Mouse (Mus musculus) 3T3-L1 (cell line): ENCODE data around the gene Sdk1.

ENCODE experiments used
- DNase-seq: peaks from one replicate; pipeline ENCODE4 v3.0.0-alpha.2; 2015; ENCODE audit warnings: low read depth, low spot score

The Sdk1 gene

DNA sequence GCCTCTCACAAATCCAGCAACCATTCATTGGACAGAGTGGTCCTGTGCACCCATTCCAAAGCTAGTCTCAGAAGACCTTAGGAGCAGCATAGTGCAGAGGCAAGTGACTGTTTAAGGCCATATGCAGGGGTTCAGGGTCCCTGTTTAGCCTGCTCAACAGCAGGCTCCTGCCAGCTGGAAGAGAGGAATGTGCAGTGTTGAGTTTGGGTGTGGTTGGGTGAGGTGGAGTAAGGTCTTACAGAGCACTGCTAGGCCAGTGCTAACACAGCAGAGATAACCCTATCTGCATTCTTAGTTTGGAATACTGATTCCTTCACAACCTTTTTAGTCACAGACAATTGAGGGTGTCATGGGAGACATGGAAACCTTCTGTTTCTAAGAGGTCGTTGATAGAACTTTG lies 206.0 kb downstream of the Sdk1 start:
- no peak for DNase-seq

- DNase-seq: no peak
These were observed 222.1 kb downstream of the Sdk1 start for GRCm38 (mm10) chr5:141463417-141463816.

GRCm38 (mm10) chr5:141468821-141469220 lies 227.5 kb downstream of the Sdk1 start:
- no peak for DNase-seq

DNA sequence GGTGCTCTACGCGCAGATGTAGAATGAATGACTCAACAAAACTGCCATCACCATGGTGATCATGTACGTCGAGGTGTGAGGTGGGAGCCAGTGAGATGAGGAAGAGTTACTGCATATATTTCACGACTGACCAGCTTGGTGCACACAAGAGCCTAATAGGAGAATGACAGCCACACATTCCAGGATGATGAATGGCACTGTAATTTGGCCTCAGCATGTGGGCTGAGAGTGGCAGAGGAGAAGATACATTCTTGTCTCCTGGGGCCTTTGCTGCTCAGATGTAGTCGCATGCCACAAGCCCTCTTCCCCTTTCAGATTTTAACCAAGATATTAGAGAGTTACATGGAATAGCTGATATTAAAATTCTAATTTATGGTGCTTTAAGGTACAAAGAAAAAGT lies 264.0 kb downstream of the Sdk1 start:
- DNase-seq: no peak

GRCm38 (mm10) chr5:141506344-141506743 lies 265.1 kb downstream of the Sdk1 start:
- DNase-seq: no peak

- DNase-seq: no peak
These were observed 283.8 kb downstream of the Sdk1 start for GRCm38 (mm10) chr5:141524801-141525715.

GRCm38 (mm10) chr5:141540193-141540592 lies 298.9 kb downstream of the Sdk1 start:
- no peak for DNase-seq

GRCm38 (mm10) chr5:141542890-141543666 lies 301.8 kb downstream of the Sdk1 start:
- DNase-seq: no peak

- no peak for DNase-seq
These were observed 312.2 kb downstream of the Sdk1 start for GRCm38 (mm10) chr5:141553444-141553843.

- no peak for DNase-seq
These were observed 317.4 kb downstream of the Sdk1 start for GRCm38 (mm10) chr5:141558731-141559130.

DNA sequence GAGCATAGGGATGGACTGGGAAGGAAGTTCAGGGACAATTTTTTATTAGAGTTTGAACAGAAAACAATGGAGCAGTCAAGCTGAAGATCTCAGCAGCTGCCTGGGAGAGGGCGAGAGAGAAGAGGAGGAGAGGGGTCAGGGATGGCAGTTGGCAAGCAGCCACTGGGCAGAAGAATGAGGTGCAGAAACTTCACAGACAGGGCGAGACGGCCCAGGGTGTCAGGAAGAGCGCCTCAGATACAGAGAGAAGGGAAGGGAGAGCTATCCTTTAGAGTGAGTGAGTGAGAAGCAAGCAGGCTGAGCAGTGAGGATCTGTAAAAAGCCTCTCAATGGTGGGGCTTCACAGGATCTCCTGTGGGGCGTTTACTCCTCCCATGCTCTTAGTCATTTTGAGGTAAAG lies 319.0 kb downstream of the Sdk1 start:
- DNase-seq: no peak

- DNase-seq: no peak
These were observed 320.8 kb downstream of the Sdk1 start for GRCm38 (mm10) chr5:141561989-141562560.

DNA sequence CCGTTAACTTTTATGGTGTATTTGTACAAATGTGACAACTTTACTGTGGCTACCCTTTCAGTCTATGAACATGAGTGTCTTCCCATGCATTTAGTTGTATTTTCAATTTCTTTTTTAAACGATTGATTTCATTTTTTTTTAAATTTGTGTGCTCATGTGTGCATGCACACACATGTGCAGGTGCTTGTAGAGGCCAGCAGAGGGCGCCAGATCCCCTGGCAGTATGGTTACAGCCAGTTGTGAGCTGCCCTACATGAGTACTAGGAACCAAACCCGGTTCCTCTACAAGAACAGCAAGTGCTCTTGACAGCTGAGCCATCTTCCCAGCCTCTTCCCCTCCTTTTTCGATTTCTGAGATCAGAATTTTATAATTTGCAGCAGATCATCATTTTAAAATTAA lies 322.9 kb downstream of the Sdk1 start:
- no peak for DNase-seq

DNA sequence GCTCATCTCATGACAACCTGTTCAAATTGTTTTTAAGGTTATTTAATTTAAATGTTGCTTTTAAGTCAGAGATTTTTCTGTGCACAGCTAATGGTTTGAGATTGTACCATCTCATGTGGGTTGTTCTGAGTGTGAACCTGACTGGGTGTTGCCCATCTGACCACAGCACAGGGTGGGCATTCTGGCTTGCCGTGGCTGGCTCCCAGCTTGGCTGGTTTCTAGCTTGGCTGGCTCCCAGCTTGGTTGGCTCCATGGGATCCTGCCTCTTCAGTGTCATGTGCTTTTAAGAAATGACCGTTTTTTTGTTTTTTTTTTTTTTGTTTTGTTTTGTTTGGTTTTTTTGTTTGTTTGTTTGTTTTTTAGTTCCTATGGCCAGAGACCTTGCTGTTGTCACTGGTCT lies 326.8 kb downstream of the Sdk1 start:
- no peak for DNase-seq

- no peak for DNase-seq
These were observed 329.2 kb downstream of the Sdk1 start for GRCm38 (mm10) chr5:141570442-141570841.

DNA sequence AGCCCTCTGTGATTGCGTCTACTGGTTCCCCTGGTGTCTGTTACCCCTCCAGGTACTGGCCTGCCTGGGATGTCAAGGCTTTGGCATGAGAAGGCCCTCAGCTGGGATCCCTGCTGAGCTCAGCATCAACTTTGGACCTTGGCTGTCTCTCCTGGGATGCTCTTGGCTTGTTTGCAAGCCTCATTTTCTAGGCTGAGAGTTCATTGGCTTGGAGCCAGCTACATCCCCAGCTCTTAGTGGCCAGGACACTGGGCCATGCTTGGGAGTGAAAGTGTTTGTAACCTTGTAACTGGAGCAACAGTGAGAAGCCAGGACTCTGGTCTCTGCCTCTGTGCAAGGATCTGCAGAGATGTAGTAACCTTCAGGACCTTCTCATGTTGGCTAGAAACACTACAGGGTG lies 333.0 kb downstream of the Sdk1 start:
- no peak for DNase-seq

- DNase-seq: no peak
These were observed 350.0 kb downstream of the Sdk1 start for GRCm38 (mm10) chr5:141591246-141591645.

DNA sequence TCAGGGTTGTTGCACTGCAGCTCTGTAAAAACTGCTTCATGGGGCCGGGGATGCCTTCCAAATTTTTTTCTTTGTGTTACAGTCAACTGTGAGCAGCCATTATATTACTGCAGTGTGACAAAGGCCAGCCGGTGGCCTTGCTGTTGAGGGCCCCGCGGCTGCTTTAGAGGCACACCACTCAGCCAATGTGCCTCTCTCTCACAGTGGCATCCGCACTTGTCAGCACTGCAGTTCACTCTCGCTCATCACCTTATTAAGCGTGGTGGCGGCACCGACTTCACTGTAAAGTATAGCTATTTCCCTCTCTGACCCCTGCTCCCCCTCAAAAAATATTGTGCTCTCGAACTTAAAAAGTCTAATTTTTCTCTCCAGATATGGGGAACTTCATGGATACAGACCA lies 371.4 kb downstream of the Sdk1 start:
- DNase-seq: no peak

- DNase-seq: no peak
These were observed 374.5 kb downstream of the Sdk1 start for GRCm38 (mm10) chr5:141615763-141616162.

- DNase-seq: no peak
These were observed 376.4 kb downstream of the Sdk1 start for GRCm38 (mm10) chr5:141617660-141618059.

- no peak for DNase-seq
These were observed 384.1 kb downstream of the Sdk1 start for GRCm38 (mm10) chr5:141625401-141625800.

DNA sequence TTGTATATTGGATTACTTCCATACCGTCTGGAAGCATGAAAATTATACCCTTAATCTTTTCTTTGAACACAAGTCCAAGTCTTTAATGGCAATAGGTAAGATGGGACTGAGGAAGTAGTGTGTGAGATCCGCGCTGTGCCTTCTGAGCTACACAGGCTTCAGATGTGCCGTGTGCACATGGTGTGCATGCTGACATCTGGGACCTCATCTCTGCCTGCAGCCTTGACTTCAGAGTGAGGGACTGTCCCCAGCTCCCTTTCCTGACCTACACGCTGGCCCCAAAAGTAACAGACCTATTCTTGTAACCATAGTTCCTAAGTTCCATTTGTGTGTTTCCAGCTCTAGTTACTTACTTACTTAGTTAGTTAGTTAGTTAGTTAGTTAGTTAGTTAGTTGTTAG lies 390.4 kb downstream of the Sdk1 start:
- DNase-seq: no peak
